Mouse (Mus musculus): ENCODE results near the gene Paqr6. TPM values are rescaled to one million over a fixed set of nuclear protein-coding genes. Genes with fewer than 3 reads are reported as not detected.

Gene Paqr6
- polyA plus RNA-seq, 2 experiments = 4.1 to 8.7 TPM

GRCm38 (mm10) chr3:88412636-88413035 is 48.3 kb downstream of the Paqr6 start:
- H3K9ac ChIP-seq (replicated peaks) = no peak overlapping the region
- peak overlapping the region; percentile 6; the same call in 1 of the 2 replicates for H3K27ac ChIP-seq
- H3K4me3 ChIP-seq (ENCODE audit: insufficient read depth in 1 of 2, low read depth in 2 of 2, low read length in 2 of 2) = no peak overlapping the region
- no peak for TF ChIP-seq CTCF (IDR thresholded peaks at IDR 0.05; ENCODE audit: low read depth)
- TF ChIP-seq EP300 (IDR thresholded peaks at IDR 0.05; ENCODE audit: low read depth) = no peak
- H3K4me2 ChIP-seq (ENCODE audit: low read depth) = no peak overlapping the region
- ATAC-seq (ENCODE audit: insufficient read depth) (no peak), DNase-seq (ENCODE audit: low read depth in 3 of 3, low spot score in 3 of 3) (no peak)
- H3K27me3 ChIP-seq (ENCODE audit: control insufficient read depth, insufficient read depth, low read length) = no peaks in the 10 kb centered on the region
- WGBS (ENCODE audit: insufficient replicate concordance) = 78% methylated on average over 11 of the region's 11 CpGs
- no peaks in the 10 kb centered on the region for H3K9me3 ChIP-seq (ENCODE audit: control insufficient read depth, low read length)
- H3K36me3 ChIP-seq (replicated peaks; ENCODE audit: control insufficient read depth, insufficient read depth, low read depth) = peaks cover 19% of the 10 kb centered on the region
- peaks cover 27 to 43% of the 10 kb centered on the region in 2 experiments for H3K4me1 ChIP-seq (replicated peaks; ENCODE audit: control insufficient read depth in 2 of 2, insufficient read depth in 2 of 2, low read length in 1 of 2)

GRCm38 (mm10) chr3:88415668-88416067 is 51.3 kb downstream of the Paqr6 start:
- H3K9ac ChIP-seq (replicated peaks) = 0 out of 2 replicates have a peak overlapping the region, but pooled peaks have one; percentile 31
- peaks cover 30% of the 10 kb centered on the region for H3K36me3 ChIP-seq (replicated peaks; ENCODE audit: control insufficient read depth, insufficient read depth, low read depth)
- no peak overlapping the region for H3K4me3 ChIP-seq (ENCODE audit: insufficient read depth in 1 of 2, low read depth in 2 of 2, low read length in 2 of 2)
- H3K4me1 ChIP-seq (replicated peaks; ENCODE audit: control insufficient read depth in 2 of 2, insufficient read depth in 2 of 2, low read length in 1 of 2) = peaks cover 24 to 33% of the 10 kb centered on the region in 2 experiments
- ATAC-seq (ENCODE audit: insufficient read depth) = no peak
- H3K27ac ChIP-seq = peak overlapping the region; percentile 12
- H3K9me3 ChIP-seq (ENCODE audit: control insufficient read depth, low read length) = no peaks in the 10 kb centered on the region
- no peak overlapping the region for H3K4me2 ChIP-seq (ENCODE audit: low read depth)
- DNase-seq (ENCODE audit: low read depth in 3 of 3, low spot score in 3 of 3) = no peak
- H3K27me3 ChIP-seq (ENCODE audit: control insufficient read depth, insufficient read depth, low read length) = no peaks in the 10 kb centered on the region
- TF ChIP-seq CTCF (IDR thresholded peaks at IDR 0.05; ENCODE audit: low read depth) = no peak
- no peak for TF ChIP-seq EP300 (IDR thresholded peaks at IDR 0.05; ENCODE audit: low read depth)
- WGBS (ENCODE audit: insufficient replicate concordance) = 60% methylated on average over 4 of the region's 4 CpGs

GRCm38 (mm10) chr3:88418016-88418415 is 53.6 kb downstream of the Paqr6 start:
- Histone ChIP-seq H3K4me1 (replicated peaks; ENCODE audit: control insufficient read depth in 2 of 2, insufficient read depth in 2 of 2, low read length in 1 of 2) (peaks cover 21 to 28% of the 10 kb centered on the region in 2 experiments), H3K4me3 (ENCODE audit: insufficient read depth in 1 of 2, low read depth in 2 of 2, low read length in 2 of 2) (no peak overlapping the region), H3K9ac (replicated peaks) (no peak overlapping the region), H3K36me3 (replicated peaks; ENCODE audit: control insufficient read depth, insufficient read depth, low read depth) (peaks cover 29% of the 10 kb centered on the region), H3K9me3 (ENCODE audit: control insufficient read depth, low read length) (no peaks in the 10 kb centered on the region), H3K27me3 (ENCODE audit: control insufficient read depth, insufficient read depth, low read length) (no peaks in the 10 kb centered on the region), H3K27ac (no peak overlapping the region), H3K4me2 (ENCODE audit: low read depth) (no peak overlapping the region)
- ATAC-seq (ENCODE audit: insufficient read depth) (no peak), DNase-seq (ENCODE audit: low read depth in 3 of 3, low spot score in 3 of 3) (no peak)
- 79% methylated on average over 6 of the region's 6 CpGs for WGBS (ENCODE audit: insufficient replicate concordance)
- TF ChIP-seq CTCF (IDR thresholded peaks at IDR 0.05; ENCODE audit: low read depth) (no peak), EP300 (IDR thresholded peaks at IDR 0.05; ENCODE audit: low read depth) (no peak)

Other genes with a start within 250 kb of the Paqr6 start
- gene Mef2d, start 222.2 kb upstream of the Paqr6 start, polyA plus RNA-seq (2012; rRNA removed) = 10.3 and 11.1 TPM in 2 replicates
- 6.4 and 7.5 TPM in 2 replicates for gene Mef2d, start 222.2 kb upstream of the Paqr6 start, polyA plus RNA-seq (2014; fragmentation: Nextera tagmentation; extraction: Ambion mirVana)
- 5.6 and 7.8 TPM in 2 replicates for gene Rhbg, start 109.9 kb upstream of the Paqr6 start, polyA plus RNA-seq (2012; rRNA removed)
- gene Rhbg, start 109.9 kb upstream of the Paqr6 start, polyA plus RNA-seq (2014; fragmentation: Nextera tagmentation; extraction: Ambion mirVana) = 7.6 and 8.0 TPM in 2 replicates
- not detected in 2 replicates for gene Gm38392, start 77.4 kb upstream of the Paqr6 start, polyA plus RNA-seq (2012; rRNA removed)
- gene Gm38392, start 77.4 kb upstream of the Paqr6 start, polyA plus RNA-seq (2014; fragmentation: Nextera tagmentation; extraction: Ambion mirVana) = not detected in 2 replicates
- 2.3 and 2.5 TPM in 2 replicates for gene Tsacc, start 67.6 kb upstream of the Paqr6 start, polyA plus RNA-seq (2012; rRNA removed)
- 3.7 and 4.6 TPM in 2 replicates for gene Tsacc, start 67.6 kb upstream of the Paqr6 start, polyA plus RNA-seq (2014; fragmentation: Nextera tagmentation; extraction: Ambion mirVana)
- 121 and 179 TPM in 2 replicates for gene Cct3, start 67.5 kb upstream of the Paqr6 start, polyA plus RNA-seq (2012; rRNA removed)
- 269 and 292 TPM in 2 replicates for gene Cct3, start 67.5 kb upstream of the Paqr6 start, polyA plus RNA-seq (2014; fragmentation: Nextera tagmentation; extraction: Ambion mirVana)
- gene Glmp, start 39.6 kb upstream of the Paqr6 start, polyA plus RNA-seq (2012; rRNA removed) = 29.2 and 31.1 TPM in 2 replicates
- 51.6 and 52.4 TPM in 2 replicates for gene Glmp, start 39.6 kb upstream of the Paqr6 start, polyA plus RNA-seq (2014; fragmentation: Nextera tagmentation; extraction: Ambion mirVana)
- gene Tmem79, start 28.4 kb upstream of the Paqr6 start, polyA plus RNA-seq (2012; rRNA removed) = 0.70 and 0.92 TPM in 2 replicates
- gene Tmem79, start 28.4 kb upstream of the Paqr6 start, polyA plus RNA-seq (2014; fragmentation: Nextera tagmentation; extraction: Ambion mirVana) = 0.92 and 1.0 TPM in 2 replicates
- 33.6 and 36.6 TPM in 2 replicates for gene Smg5, start 28.3 kb upstream of the Paqr6 start, polyA plus RNA-seq (2012; rRNA removed)
- 18.8 and 23.7 TPM in 2 replicates for gene Smg5, start 28.3 kb upstream of the Paqr6 start, polyA plus RNA-seq (2014; fragmentation: Nextera tagmentation; extraction: Ambion mirVana)
- 0.27 and 0.38 TPM in 2 replicates for gene Bglap3, start 8.2 kb downstream of the Paqr6 start, polyA plus RNA-seq (2012; rRNA removed)
- 0.29 and 0.38 TPM in 2 replicates for gene Bglap3, start 8.2 kb downstream of the Paqr6 start, polyA plus RNA-seq (2014; fragmentation: Nextera tagmentation; extraction: Ambion mirVana)
- gene Bglap2, start 14.1 kb downstream of the Paqr6 start, polyA plus RNA-seq (2012; rRNA removed) = not detected in 2 replicates
- not detected in 2 replicates for gene Bglap2, start 14.1 kb downstream of the Paqr6 start, polyA plus RNA-seq (2014; fragmentation: Nextera tagmentation; extraction: Ambion mirVana)
- not detected in 2 replicates for gene Bglap, start 19.9 kb downstream of the Paqr6 start, polyA plus RNA-seq (2012; rRNA removed)
- gene Bglap, start 19.9 kb downstream of the Paqr6 start, polyA plus RNA-seq (2014; fragmentation: Nextera tagmentation; extraction: Ambion mirVana) = not detected in 2 replicates
- 59.1 and 60.6 TPM in 2 replicates for gene Pmf1, start 45.7 kb downstream of the Paqr6 start, polyA plus RNA-seq (2012; rRNA removed)
- gene Pmf1, start 45.7 kb downstream of the Paqr6 start, polyA plus RNA-seq (2014; fragmentation: Nextera tagmentation; extraction: Ambion mirVana) = 73.8 and 81.2 TPM in 2 replicates
- gene Slc25a44, start 60.6 kb downstream of the Paqr6 start, polyA plus RNA-seq (2012; rRNA removed) = 8.8 and 9.2 TPM in 2 replicates
- gene Slc25a44, start 60.6 kb downstream of the Paqr6 start, polyA plus RNA-seq (2014; fragmentation: Nextera tagmentation; extraction: Ambion mirVana) = 9.9 and 11.7 TPM in 2 replicates
- 12.7 and 17.8 TPM in 2 replicates for gene Sema4a, start 96.6 kb downstream of the Paqr6 start, polyA plus RNA-seq (2012; rRNA removed)
- 9.1 and 10.5 TPM in 2 replicates for gene Sema4a, start 96.6 kb downstream of the Paqr6 start, polyA plus RNA-seq (2014; fragmentation: Nextera tagmentation; extraction: Ambion mirVana)
- 45.2 and 58.7 TPM in 2 replicates for gene Lmna, start 145.4 kb downstream of the Paqr6 start, polyA plus RNA-seq (2012; rRNA removed)
- gene Lmna, start 145.4 kb downstream of the Paqr6 start, polyA plus RNA-seq (2014; fragmentation: Nextera tagmentation; extraction: Ambion mirVana) = 115 and 132 TPM in 2 replicates
- gene Mex3a, start 167.8 kb downstream of the Paqr6 start, polyA plus RNA-seq (2012; rRNA removed) = 1.1 and 1.3 TPM in 2 replicates
- gene Mex3a, start 167.8 kb downstream of the Paqr6 start, polyA plus RNA-seq (2014; fragmentation: Nextera tagmentation; extraction: Ambion mirVana) = 0.74 and 0.82 TPM in 2 replicates
- 0.39 and 0.52 TPM in 2 replicates for gene Rab25, start 183.7 kb downstream of the Paqr6 start, polyA plus RNA-seq (2012; rRNA removed)
- gene Rab25, start 183.7 kb downstream of the Paqr6 start, polyA plus RNA-seq (2014; fragmentation: Nextera tagmentation; extraction: Ambion mirVana) = 0.25 TPM in 1 of 2 replicates, not detected in the other
- 63.1 and 73.1 TPM in 2 replicates for gene Lamtor2, start 188.5 kb downstream of the Paqr6 start, polyA plus RNA-seq (2012; rRNA removed)
- gene Lamtor2, start 188.5 kb downstream of the Paqr6 start, polyA plus RNA-seq (2014; fragmentation: Nextera tagmentation; extraction: Ambion mirVana) = 60.5 and 62.0 TPM in 2 replicates
- gene Ubqln4, start 189.2 kb downstream of the Paqr6 start, polyA plus RNA-seq (2012; rRNA removed) = 22.7 and 27.2 TPM in 2 replicates
- 17.9 and 20.9 TPM in 2 replicates for gene Ubqln4, start 189.2 kb downstream of the Paqr6 start, polyA plus RNA-seq (2014; fragmentation: Nextera tagmentation; extraction: Ambion mirVana)
- gene Ssr2, start 211.3 kb downstream of the Paqr6 start, polyA plus RNA-seq (2012; rRNA removed) = 165 and 230 TPM in 2 replicates
- gene Ssr2, start 211.3 kb downstream of the Paqr6 start, polyA plus RNA-seq (2014; fragmentation: Nextera tagmentation; extraction: Ambion mirVana) = 168 and 173 TPM in 2 replicates
- 8.5 and 8.9 TPM in 2 replicates for gene Arhgef2, start 241.4 kb downstream of the Paqr6 start, polyA plus RNA-seq (2012; rRNA removed)
- gene Arhgef2, start 241.4 kb downstream of the Paqr6 start, polyA plus RNA-seq (2014; fragmentation: Nextera tagmentation; extraction: Ambion mirVana) = 10.1 and 11.5 TPM in 2 replicates